Mouse (Mus musculus) testis, adult 2 months (tissue): ENCODE measurements around the gene Upb1.

Source experiments
- CTCF ChIP-seq: fragments of 200-500 bp; IDR thresholded peaks from 2 replicates; pipeline ENCODE4 v1.5.1; 2012; ENCODE audit warnings: low read depth, mild to moderate bottlenecking, inconsistent platforms, low read length, moderate library complexity; ENCODE audit not compliant: control insufficient read depth, insufficient read depth, insufficient replicate concordance
- POLR2A ChIP-seq: fragments of 200-500 bp; IDR thresholded peaks from 2 replicates; pipeline ENCODE4 v1.6.1; 2012; ENCODE audit warnings: low read depth, mild to moderate bottlenecking, inconsistent platforms, low read length, moderate library complexity; ENCODE audit not compliant: control insufficient read depth

GRCm38 (mm10) chr10:75447489-75447888 is 46.6 kb downstream of the Upb1 start:
- TF ChIP-seq CTCF (no peak), POLR2A (no peak)
